Mouse (Mus musculus): ENCODE measurements around the gene Jmjd7.
A peak's percentile ranks its signal among the peaks of the same experiment; 100 is the strongest.

Gene Jmjd7

DNA sequence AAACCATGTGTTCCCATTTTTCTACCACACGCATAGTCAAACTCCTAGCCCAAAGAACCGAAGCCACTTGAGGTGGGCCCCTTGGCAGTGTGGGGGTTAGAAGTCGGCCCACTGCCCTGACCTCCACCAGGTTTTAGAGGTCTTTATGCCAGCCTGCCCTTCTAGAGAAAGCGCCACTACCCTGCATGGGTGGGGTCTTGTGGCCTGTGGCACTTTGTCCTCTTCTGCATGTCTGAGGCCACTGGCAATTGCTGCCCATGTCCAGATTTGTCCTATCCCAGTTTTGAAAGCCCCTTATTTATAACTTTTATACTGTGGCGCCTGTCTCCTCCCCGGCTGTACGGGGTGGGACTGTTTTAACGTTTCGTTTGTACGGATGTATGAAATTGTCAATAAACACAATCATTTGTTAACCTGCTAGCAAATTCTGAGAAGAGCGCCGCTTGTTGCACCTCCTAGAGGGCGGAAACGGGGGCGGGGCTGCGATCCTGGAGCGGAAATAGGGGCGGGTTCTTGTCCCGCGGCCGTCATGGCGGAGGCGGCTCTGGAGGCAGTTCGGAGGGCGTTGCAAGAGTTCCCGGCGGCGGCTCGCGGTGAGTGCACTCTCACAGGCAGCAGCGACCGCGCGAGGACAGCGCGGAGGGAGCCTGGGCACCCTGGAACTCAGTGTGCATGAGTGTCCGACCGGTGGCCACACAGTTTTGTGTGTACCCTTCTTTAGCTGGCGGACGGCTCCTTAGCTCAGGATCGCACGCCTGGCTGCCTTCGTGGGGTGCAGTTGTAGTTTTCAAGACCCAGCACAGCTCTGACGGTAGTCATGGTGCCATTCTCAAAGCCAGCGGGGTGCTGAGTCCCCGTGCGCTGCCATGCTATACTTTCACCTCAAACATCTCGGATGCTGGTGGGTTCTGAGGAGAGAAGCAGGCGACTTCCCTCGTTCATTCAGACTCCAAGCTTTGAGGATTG lies at the start of gene Jmjd7, which contains the start of gene Gm28042:
Gene Jmjd7, plus strand, starts transcription at position 500 of the 966 bp plus-strand sequence.
Gene Gm28042, plus strand, starts transcription at position 510 of the 966 bp plus-strand sequence.
- DNase-seq (ENCODE audit: low read depth, low spot score) = peak; percentile 86

DNA sequence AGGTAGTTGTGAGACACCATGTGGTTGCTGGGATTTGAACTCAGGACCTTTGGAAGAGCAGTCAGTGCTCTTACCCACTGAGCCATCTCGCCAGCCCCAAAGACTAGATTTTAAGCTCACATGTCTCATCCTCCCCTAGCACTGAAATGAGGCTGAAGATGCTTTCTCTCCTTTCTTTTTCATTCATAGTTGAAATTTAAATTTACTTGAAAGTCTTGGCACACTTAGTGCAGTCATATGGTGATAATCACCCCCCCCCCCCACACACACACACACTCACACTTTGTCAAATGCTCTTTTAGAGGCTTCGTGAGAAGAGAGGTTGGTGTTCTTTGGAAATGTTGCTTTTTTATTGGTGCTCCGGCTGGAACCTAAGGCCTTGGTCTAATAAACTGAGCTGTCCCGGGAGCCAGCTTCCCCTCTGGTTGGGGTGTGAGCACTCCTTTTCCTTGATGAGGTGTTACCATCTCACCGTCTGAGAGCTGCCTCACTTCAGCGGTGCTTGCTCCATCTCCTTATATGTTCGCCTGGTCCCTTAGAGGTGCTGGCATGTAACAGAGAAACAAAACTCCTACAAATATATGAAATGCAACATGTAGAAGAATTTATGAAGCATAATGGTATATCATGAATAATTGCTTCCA lies 46.8 kb upstream of the Jmjd7 start:
- DNase-seq (ENCODE audit: low read depth, low spot score) = no peak

DNA sequence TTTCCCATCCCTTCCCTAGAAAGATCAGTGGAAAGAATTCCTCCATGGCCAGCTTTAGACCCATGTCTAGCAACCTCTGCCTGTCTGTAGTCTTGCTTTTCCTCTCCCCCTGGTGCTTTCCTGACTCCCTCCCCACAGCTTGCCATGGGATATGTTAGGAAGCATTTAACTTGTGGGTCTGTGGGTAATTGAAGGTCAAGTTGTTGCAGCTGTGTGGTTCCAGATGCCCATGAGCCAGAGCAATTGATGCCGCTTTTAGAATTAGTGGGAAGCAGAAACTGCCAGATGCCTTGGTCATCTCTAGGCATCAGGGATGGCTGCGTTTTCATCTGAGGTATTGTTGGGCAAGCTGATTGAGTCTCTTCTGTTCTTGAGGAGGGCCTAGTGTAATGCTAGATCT lies 45.7 kb upstream of the Jmjd7 start:
- DNase-seq (ENCODE audit: low read depth, low spot score) = no peak

DNA sequence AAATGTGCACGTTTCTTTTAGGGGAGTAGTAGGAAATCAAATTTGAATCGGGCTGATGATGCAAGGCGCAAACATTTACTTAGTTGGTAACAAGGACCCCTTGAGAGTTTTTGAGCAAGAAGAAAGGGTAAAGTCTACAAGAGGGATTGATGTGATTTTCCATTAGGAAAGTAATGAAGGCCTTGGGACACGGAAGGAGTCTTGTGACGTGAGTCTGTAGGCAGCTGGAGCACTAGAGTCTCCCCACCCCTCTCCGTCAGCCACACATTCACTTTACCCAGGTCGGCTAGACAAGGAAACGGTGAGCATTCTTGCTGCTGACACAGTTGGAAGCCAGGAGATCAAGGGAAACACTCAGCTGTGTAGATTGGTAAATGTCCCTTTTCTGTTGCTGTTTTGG lies 41.4 kb upstream of the Jmjd7 start:
- DNase-seq (ENCODE audit: low read depth, low spot score) = peak; percentile 44

DNA sequence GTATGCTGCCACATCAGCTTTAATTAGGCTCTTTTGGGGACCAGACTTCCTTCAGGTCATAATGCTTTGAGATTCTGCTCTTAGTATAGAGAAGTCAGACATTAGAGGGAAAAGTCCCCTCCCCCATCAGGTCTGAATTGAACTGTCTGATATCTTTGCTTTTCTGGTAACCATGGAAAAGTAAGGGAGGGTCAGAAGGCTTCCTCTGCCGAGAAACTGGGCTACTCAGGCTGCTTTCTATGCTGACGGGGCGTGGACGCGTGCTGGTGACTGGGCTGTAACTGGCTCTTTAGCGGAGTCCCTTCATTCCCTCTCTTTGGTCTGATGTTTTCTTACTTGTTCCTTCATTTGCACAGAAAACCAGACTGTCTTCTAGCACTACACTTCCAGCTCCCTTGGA lies 40.9 kb upstream of the Jmjd7 start:
- DNase-seq (ENCODE audit: low read depth, low spot score) = peak; percentile 14

DNA sequence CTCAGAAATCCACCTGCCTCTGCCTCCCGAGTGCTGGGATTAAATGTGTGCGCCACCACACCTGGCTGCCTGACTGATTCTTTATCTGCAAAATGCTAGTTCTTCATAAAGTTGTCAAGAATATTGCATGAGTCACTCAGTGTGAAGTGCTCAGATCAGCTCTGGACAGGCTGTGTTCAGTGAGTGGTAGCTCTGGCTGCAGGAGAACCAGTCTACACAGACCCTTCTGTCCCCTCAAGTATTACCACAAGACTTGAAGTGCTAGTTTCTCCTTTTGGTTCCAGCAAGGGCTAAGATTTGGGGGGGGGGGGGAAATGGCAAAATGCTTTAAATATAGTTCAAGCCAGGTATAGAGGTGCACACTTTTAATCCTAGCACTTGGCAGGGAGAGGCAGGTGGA lies 39.8 kb upstream of the Jmjd7 start:
- no peak for DNase-seq (ENCODE audit: low read depth, low spot score)

DNA sequence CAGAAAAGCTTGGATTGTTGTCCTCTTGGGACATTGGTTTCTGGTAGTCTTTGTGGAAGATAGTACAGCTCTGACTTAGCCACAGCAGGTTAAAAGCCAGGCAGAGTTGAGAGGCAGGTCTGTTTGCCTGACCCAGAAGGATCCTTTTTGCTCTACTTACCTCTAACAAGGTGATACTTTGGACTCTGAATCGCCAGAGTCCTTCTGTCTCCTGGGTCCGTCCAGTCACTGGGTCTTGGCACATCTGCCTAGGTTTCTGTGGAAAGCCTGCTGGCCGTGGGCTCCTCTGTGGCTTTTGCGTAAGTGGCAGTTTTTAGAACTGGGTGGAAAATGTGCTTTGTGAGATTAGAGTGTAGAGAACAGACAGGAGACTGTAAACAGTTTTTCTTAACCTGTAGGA lies 38.3 kb upstream of the Jmjd7 start:
- DNase-seq (ENCODE audit: low read depth, low spot score) = no peak

DNA sequence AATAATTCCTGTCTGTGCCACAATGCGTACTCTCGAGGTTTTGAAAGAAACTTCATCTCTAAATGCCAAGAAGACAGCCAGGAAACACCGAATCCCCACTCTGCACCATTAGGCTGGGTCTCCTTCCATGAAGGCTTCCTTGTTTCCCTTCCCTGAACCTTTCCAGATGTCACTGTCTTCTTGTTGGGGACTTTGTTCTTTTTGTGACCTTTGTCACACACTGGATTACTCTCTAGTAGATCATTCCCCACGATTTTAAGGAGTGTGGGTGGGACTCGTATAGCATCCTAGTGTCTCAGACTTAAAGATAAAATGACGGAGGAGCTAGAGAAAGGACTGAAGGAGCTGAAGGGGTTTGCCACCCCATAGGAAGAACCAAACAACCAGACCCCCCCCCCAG lies 36.4 kb upstream of the Jmjd7 start:
- no peak for DNase-seq (ENCODE audit: low read depth, low spot score)

DNA sequence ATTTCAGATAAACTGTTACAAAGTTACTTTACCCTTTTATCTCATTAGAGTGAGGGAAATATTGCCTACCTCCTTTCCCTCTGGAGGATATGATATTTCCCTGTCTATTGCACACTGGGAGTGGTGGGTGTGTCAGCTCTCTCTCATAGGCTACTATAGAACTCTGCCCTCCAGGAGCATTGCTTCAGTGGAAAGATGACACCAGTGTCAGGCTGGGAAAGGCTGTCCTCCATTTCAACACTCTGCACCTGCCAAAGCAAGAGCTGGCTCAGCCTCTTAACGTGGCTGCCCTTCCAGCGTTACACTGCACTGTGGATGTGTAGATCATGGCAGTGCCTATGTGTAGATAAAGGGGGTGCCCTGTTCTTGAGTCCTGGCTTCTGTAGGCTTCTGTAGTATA lies 34.9 kb upstream of the Jmjd7 start:
- DNase-seq (ENCODE audit: low read depth, low spot score) = no peak

DNA sequence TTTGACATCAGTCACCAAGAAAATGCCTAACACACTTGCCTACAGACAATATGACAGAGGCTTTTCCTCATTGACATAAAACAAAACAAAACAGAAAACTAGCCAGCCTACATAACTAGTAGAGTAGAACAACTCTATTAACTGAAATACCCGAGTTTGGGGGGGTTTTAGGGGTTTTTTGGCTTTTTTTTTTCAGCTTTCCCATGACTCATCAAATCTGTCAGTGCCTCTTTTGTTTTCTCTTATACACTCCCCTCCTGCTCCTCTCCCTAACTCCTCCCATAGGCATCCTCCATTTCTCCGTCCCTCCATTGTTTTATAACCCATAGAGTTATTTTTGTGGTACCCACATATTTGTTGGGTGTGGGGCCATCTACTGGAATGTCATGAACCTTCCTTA lies 33.8 kb upstream of the Jmjd7 start:
- DNase-seq (ENCODE audit: low read depth, low spot score) = no peak

DNA sequence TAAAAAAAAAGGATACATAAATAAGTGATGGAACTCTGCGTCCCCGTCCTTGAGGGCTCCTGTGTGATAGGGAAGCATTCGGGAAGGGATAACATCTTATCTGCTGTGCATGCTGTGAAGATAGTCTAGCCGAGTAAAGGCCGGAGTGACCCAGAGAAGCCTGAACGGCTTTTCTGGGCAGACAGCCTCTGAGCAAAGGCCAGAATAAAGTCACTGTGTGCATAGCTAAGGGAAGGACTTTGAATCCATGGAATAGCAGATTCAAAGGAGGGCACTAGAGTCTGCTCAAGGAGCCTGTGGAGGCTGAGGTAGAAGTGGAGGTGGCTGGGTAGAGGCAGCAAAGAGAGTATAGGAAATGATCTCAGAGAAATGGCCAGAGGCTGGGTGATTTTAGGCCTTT lies 32.4 kb upstream of the Jmjd7 start:
- DNase-seq (ENCODE audit: low read depth, low spot score) = no peak

DNA sequence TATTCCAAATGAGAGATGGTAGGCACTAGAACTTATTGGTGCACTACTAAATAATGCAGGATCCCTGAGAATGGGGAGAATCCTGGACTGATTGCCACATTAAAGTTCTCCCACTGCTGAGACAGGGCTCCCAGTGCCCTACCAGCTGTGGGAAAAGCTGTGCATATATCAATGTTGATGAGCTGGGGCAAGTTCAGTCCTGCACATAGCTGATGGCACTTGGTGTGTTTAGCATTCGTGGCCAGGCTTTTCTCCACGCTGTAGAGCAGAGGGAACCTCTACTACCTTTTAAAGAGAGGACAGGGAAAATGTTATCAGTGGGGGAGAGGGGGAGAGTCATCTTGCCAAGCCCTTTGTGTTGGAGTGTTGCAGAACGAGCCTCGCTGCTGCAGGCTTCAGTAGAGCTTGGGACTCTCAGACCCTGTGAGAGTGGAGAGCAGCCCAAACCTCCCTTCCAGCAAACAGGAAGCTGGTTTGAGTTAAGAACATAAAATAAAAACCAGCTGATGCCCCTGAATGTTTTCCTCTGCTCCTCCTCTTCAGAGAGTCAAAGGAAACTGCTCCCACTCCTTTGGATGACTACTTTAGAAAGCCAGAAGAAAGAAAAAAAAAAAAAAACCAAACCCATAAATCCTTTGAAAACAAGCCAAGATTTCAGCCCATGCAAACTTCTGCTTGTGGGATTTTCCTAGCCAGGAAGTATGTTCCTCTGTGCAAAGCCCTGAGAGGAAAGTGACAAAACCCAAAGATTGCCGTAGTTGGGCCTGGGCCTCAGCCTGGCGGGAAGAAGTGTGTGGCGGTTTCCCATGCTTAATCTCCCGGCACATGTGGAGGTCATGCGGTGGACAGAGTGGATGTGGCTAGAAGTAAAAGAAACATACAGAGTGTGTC lies 31.6 kb upstream of the Jmjd7 start:
- DNase-seq (ENCODE audit: low read depth, low spot score) = no peak

DNA sequence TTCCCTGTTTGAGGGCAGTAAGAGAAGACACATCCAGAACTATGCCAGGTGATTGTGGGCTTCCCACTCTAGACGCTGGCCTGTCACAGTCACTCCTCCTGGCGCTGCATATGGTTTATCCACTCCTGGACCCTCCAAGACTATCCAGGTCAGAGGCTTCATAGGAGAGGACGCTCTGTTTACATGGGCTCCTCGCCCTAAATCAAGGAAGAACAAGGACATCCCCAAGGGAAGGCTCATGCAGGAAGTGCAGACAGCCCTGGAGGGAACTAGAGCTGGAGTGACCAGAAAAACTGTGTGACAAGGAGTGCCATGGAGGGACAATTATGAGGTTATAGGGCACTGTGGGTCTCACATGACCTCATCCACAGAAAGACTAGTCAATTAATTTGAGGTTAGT lies 29.9 kb upstream of the Jmjd7 start:
- DNase-seq (ENCODE audit: low read depth, low spot score) = no peak

DNA sequence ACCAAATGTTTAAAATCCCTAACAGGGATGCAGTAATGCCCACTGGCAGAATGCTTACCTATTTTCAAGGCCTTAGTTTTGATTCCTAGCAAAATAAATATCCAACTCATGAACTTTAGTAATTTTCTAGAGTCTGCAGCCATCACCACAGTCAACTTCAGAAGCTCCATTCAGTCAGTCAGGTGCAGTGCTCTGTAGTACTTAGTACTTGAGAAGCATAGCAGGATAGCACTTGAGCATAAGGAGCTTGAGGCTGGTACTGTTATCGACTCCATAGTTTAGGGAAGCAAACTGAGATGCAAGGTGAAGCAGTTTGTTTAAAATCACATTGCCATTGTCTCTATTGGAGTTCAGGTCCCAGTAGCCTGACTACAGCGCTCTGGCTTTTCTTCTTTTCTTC lies 27.6 kb upstream of the Jmjd7 start:
- no peak for DNase-seq (ENCODE audit: low read depth, low spot score)

DNA sequence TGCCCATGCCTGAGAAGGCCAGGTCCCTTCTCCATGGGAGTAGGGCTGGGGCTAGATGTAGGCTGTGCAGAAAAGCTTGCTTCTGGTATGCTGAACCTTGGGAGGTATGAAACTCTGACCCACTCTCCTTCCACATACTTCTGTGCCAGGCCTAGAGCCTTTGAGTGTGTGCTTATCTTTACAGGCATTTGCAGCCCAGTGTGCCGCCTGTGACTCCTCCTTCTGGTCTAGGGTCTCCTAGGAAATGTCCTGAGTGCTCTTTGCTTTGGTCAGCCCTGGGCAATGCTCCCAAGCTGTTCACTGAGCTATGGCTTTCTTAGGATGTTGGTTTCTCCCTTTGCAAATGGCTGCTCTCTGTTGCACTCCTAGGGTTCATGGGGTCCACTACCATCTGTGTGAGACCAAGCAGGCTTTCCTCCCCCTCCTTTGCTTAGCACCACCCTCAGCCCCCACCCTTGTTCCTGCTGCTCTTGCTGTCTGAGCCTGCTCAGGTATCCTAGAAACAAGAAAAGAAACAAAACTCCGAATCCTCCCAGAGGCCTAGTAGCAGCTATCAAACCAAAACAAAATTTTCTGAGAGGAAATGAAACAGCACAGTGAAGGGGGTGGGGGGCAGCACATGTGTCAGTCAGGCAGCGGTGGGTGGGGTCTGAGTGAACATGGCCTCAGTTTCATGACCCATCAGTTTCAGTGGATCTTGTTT lies 26.2 kb upstream of the Jmjd7 start:
- DNase-seq (ENCODE audit: low read depth, low spot score) = no peak

DNA sequence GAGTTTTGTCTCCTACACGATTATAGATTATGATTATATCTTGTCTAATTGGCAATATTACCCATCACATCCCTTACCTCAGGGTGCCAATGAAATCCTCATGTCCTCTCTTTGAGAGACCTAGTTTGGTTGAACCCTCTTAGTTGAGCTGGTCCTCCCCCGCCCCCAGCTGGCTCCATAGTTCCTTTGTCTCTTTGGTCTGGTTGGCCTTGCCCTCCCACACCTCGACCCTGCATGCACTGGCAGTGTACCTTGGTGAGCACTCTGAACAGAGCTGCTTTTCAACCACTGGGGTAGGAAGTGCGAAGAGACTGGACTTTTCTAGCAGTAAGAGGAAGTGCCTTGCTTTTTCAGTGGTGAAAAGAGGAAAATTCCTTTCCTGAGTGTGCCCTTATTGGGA lies 25.3 kb upstream of the Jmjd7 start:
- no peak for DNase-seq (ENCODE audit: low read depth, low spot score)

DNA sequence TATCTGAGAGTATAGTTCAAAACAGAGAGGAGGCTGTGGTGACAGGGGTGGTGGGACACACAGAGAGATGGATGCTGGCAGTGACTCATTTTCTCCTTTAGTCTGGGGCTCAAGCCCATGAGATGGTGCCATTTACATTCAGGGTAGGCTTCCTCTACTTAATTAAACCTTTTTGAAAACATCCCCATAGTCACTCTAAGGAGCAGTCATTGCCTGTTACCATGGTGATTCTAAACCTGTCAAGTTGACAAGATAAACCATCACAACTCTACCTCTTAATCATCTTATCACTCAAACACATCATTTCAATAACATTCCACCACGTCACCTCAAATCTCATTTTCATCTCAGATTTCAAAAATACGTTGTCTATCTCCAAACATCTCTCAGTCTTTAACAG lies 23.3 kb upstream of the Jmjd7 start:
- no peak for DNase-seq (ENCODE audit: low read depth, low spot score)

DNA sequence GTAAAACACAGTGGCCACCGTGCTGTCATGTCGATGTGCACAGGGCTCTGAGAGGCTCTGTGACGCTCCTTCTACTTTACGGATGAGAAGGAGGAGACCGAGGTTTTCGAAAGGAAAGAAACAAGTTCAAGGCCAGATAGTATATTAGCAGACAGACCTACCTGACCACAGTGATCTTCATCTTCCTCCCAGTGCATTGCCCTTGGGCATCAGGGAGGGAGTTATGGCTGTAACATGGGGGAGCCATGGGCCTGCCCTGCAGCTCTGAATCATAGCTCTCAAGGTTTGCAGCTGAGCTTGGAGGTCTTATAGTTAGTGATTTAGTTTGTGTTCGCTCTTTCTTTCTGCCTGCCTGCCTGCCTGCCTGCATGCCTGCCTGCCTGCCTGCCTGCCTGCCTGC lies 20.6 kb upstream of the Jmjd7 start:
- DNase-seq (ENCODE audit: low read depth, low spot score) = no peak

DNA sequence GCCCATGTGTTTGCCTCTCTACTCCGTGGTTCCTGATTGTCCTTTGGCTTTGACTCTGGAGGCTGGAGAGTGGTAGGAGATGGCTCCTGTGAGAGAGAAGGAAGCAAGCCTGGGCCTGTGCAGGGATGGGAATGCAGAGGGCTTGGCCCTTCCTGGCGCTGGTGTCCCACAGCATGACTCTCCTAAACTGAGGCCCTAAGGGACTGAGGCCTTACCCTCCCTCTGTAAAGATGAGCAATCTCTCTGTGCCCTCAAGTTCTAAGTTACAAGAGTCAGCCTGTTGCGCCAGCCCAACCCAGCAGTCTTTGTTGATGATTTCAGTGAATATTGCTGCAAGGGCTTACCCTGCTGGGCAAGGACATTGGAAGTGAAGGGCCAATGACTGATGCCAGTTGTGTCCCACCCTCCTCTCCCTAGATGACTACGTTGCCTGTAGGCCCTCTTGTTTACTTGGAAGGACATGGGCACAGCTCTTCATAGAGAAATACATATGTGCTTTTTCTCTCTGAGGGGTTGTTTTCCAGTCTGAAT lies 19.5 kb upstream of the Jmjd7 start:
- no peak for DNase-seq (ENCODE audit: low read depth, low spot score)

DNA sequence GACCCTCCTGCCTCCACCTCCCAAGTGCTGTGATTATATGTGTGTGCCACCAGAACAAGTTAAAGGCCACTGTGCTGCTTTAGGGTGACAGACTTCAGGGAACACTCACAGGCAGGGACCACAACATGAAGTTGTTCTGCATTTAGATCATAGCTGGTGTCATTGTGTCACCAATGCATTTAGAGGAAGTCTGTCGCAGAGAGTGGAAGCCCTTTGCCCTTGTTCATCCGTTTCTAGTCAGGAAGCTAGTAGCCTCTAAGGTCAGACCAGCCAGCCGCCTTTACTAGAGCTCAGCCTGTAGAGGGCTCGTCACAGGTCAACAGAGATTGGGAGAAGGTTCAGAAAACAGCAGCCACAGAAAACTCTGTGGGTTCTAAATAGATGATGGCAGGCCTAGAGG lies 18.6 kb upstream of the Jmjd7 start:
- DNase-seq (ENCODE audit: low read depth, low spot score) = no peak
